ENCODE assay signal across 24 mouse cellular contexts in genomic region chr9:91680859-91681258, GRCm38 (mm10).
DNase-seq lines count a peak whose midpoint lies in the region; ATAC-seq and TF ChIP-seq lines count a peak whose summit lies in the region.
"Had no signal": no experiment of that assay in that cellular context is flagged by ENCODE, and none has a peak within 500 bp of the region (broad histone marks: within the 10 kb centered on the region; RNA-seq: fewer than 3 reads in every experiment).

No protein-coding gene starts in this region.

- no peak overlapping the region for H3K9ac ChIP-seq in forebrain, embryonic 14.5 days (ENCODE audit: low read length)
- H3K9ac ChIP-seq in forebrain, postnatal 0 days = no peak overlapping the region
- H3K9ac ChIP-seq: forebrain, embryonic 15.5 days; heart, embryonic 13.5 days; kidney, embryonic 15.5 days; limb, embryonic 15.5 days; liver, embryonic 14.5 days; lung, embryonic 15.5 days had no signal

- no peaks in the 10 kb centered on the region for H3K9me3 ChIP-seq in forebrain, embryonic 14.5 days (replicated peaks; ENCODE audit: control insufficient read depth, low read length)
- no peaks in the 10 kb centered on the region for H3K9me3 ChIP-seq in forebrain, postnatal 0 days (ENCODE audit: low read length)
- H3K9me3 ChIP-seq: forebrain, embryonic 15.5 days; heart, embryonic 13.5 days; kidney, embryonic 15.5 days; limb, embryonic 15.5 days; lung, embryonic 15.5 days had no signal

- H3K79me2 ChIP-seq in myocyte (ENCODE audit: control insufficient read depth, insufficient read depth) = no peaks in the 10 kb centered on the region

- H3K27ac ChIP-seq in forebrain, embryonic 14.5 days (ENCODE audit: low read depth, low read length) = no peak overlapping the region
- H3K27ac ChIP-seq in forebrain, postnatal 0 days (ENCODE audit: low read depth, low read length) = no peak overlapping the region
- H3K27ac ChIP-seq: forebrain, embryonic 15.5 days; heart, adult 2 months; heart, embryonic 13.5 days; kidney, embryonic 15.5 days; limb, embryonic 15.5 days; liver, embryonic 14.5 days; lung, embryonic 15.5 days had no signal

- no peak overlapping the region for H3ac ChIP-seq in myocyte (ENCODE audit: control insufficient read depth, insufficient read length)

- H3K36me3 ChIP-seq in forebrain, embryonic 14.5 days (ENCODE audit: control insufficient read depth, insufficient read depth, low read length) = no peaks in the 10 kb centered on the region
- H3K36me3 ChIP-seq in forebrain, postnatal 0 days (ENCODE audit: insufficient read depth) = no peaks in the 10 kb centered on the region
- H3K36me3 ChIP-seq in myocyte (ENCODE audit: control insufficient read depth, insufficient read depth) = no peaks in the 10 kb centered on the region
- H3K36me3 ChIP-seq: forebrain, embryonic 15.5 days; heart, embryonic 13.5 days; kidney, embryonic 15.5 days; limb, embryonic 15.5 days; lung, embryonic 15.5 days had no signal

- no peak for TF ChIP-seq CTCF in forebrain, postnatal 0 days (IDR thresholded peaks at IDR 0.05; ENCODE audit: low read depth)
- TF ChIP-seq CTCF in brain, embryonic 14.5 days (IDR thresholded peaks at IDR 0.05; ENCODE audit: borderline replicate concordance, extremely low read depth, insufficient read depth, insufficient read length) = no peak

- no peak overlapping the region for H3K4me3 ChIP-seq in forebrain, embryonic 14.5 days (ENCODE audit: low read depth, low read length)
- H3K4me3 ChIP-seq in forebrain, postnatal 0 days (ENCODE audit: low read depth, low read length) = no peak overlapping the region
- H3K4me3 ChIP-seq in myocyte = no peak overlapping the region
- H3K4me3 ChIP-seq: erythroblast, embryonic 14.5 days; forebrain, embryonic 15.5 days; heart, adult 2 months; heart, embryonic 13.5 days; kidney, embryonic 15.5 days; limb, embryonic 15.5 days; lung, embryonic 15.5 days had no signal

- H3K4me2 ChIP-seq in forebrain, embryonic 14.5 days (ENCODE audit: low read length) = no peak overlapping the region
- H3K4me2 ChIP-seq in forebrain, postnatal 0 days (ENCODE audit: low read depth) = no peak overlapping the region
- H3K4me2 ChIP-seq in myocyte (ENCODE audit: low read depth) = no peak overlapping the region
- H3K4me2 ChIP-seq: forebrain, embryonic 15.5 days; heart, embryonic 13.5 days; kidney, embryonic 15.5 days; limb, embryonic 15.5 days; lung, embryonic 15.5 days had no signal

- no peaks in the 10 kb centered on the region for H3K27me3 ChIP-seq in forebrain, embryonic 14.5 days (replicated peaks; ENCODE audit: control insufficient read depth, insufficient read depth, low read length)
- H3K27me3 ChIP-seq in forebrain, postnatal 0 days (ENCODE audit: insufficient read depth, low read length) = no peaks in the 10 kb centered on the region
- H3K27me3 ChIP-seq in myocyte (ENCODE audit: control insufficient read depth, insufficient read depth, insufficient read length) = no peaks in the 10 kb centered on the region
- H3K27me3 ChIP-seq: forebrain, embryonic 15.5 days; heart, embryonic 13.5 days; kidney, embryonic 15.5 days; limb, embryonic 15.5 days; lung, embryonic 15.5 days had no signal

- ATAC-seq in forebrain, embryonic 14.5 days = peak; percentile 62; the same call in 1 of the 2 replicates
- ATAC-seq in forebrain, postnatal 0 days = no peak
- ATAC-seq: forebrain, embryonic 15.5 days had no signal

- H3K4me1 ChIP-seq in forebrain, embryonic 14.5 days (ENCODE audit: control insufficient read depth, insufficient read depth, low read length) = no peaks in the 10 kb centered on the region
- H3K4me1 ChIP-seq in forebrain, postnatal 0 days (ENCODE audit: insufficient read depth) = no peaks in the 10 kb centered on the region
- H3K4me1 ChIP-seq: forebrain, embryonic 15.5 days; heart, embryonic 13.5 days; kidney, embryonic 15.5 days; limb, embryonic 15.5 days; lung, embryonic 15.5 days had no signal

- WGBS in forebrain, embryonic 14.5 days = 65% methylated on average over 6 of the region's 6 CpGs
- WGBS in forebrain, postnatal 0 days = 44% methylated on average over 6 of the region's 6 CpGs

- DNase-seq in forebrain, embryonic 14.5 days (ENCODE audit: low spot score) = peak; percentile 41
- DNase-seq in forebrain, postnatal 0 days = no peak
- DNase-seq in CD4-positive helper T cell, adult 2 months (ENCODE audit: low read depth, low spot score) = peak; percentile 1
- peak; percentile 78 for DNase-seq in brain, embryonic 14.5 days (ENCODE audit: low read depth)
- DNase-seq in kidney, postnatal 10 days = no peak
- no peak for DNase-seq in spleen, adult 12 weeks (ENCODE audit: low spot score)
- DNase-seq: adrenal gland, adult 8-10 months; B cell, adult 2 months; cerebellum, adult 8-10 months; gastrocnemius, postnatal 14 days; heart, adult 2 months; heart, postnatal 14 days; kidney, adult 11 months; kidney, postnatal 4 days; layer of hippocampus, adult 9-11 months; lung, postnatal 4 days had no signal

- no peak for TF ChIP-seq POLR2A in brain, embryonic 14.5 days (IDR thresholded peaks at IDR 0.05; ENCODE audit: borderline replicate concordance, extremely low read depth, insufficient read depth, insufficient read length, poor library complexity, severe bottlenecking)
- TF ChIP-seq POLR2A in myocyte (IDR thresholded peaks at IDR 0.05; ENCODE audit: insufficient read length, low read depth) = no peak

TF ChIP-seq in myocyte, 11 proteins besides CTCF, POLR2A, EP300 and RAD21:
- TF ChIP-seq MYOD1 (IDR thresholded peaks at IDR 0.05; ENCODE audit: control insufficient read depth in 1 of 3, insufficient read length in 2 of 3, low read depth in 2 of 3) (peak in 2 of 3 experiments; percentile 27 to 51), REST (IDR thresholded peaks at IDR 0.05; ENCODE audit: insufficient read depth, insufficient read length) (no peak)
TF ChIP-seq in myocyte: peak in this region for 1.

Comparison
In these comparisons a context has a peak if more than half of its experiments do, and no peak if none do; other contexts are left out.
1. DNase-seq: peak in forebrain, embryonic 14.5 days (single experiment), CD4-positive helper T cell, adult 2 months (single experiment) and brain, embryonic 14.5 days (single experiment); none in forebrain, postnatal 0 days (single experiment), kidney, postnatal 10 days (single experiment) and spleen, adult 12 weeks (single experiment).